Mouse (Mus musculus) skeletal muscle tissue, adult 2 months (tissue): ENCODE results near the gene Micu1.

Source experiments
- DNase-seq: peaks from one replicate; pipeline ENCODE4 v3.0.0-alpha.2; 2012; ENCODE audit warnings: low read depth, low spot score

Micu1 gene

GRCm38 (mm10) chr10:59808677-59809076 is 106.4 kb downstream of the Micu1 start:
- DNase-seq, result no peak

GRCm38 (mm10) chr10:59809991-59810574 is 107.8 kb downstream of the Micu1 start:
- no peak for DNase-seq

- no peak for DNase-seq
Measured at GRCm38 (mm10) chr10:59812939-59813338, 110.7 kb downstream of the Micu1 start.

GRCm38 (mm10) chr10:59813759-59814158 is 111.5 kb downstream of the Micu1 start:
- peak; percentile 47 for DNase-seq

- peak; percentile 61 for DNase-seq
Measured at GRCm38 (mm10) chr10:59814505-59815155, 112.4 kb downstream of the Micu1 start.

GRCm38 (mm10) chr10:59816569-59816968 is 114.3 kb downstream of the Micu1 start:
- no peak for DNase-seq

- DNase-seq, result no peak
Measured at GRCm38 (mm10) chr10:59817528-59817927, 115.3 kb downstream of the Micu1 start.

- DNase-seq, result no peak
Measured at GRCm38 (mm10) chr10:59817991-59818390, 115.7 kb downstream of the Micu1 start.

GRCm38 (mm10) chr10:59819146-59819545 is 116.9 kb downstream of the Micu1 start:
- no peak for DNase-seq

- no peak for DNase-seq
Measured at GRCm38 (mm10) chr10:59820886-59821285, 118.6 kb downstream of the Micu1 start.

GRCm38 (mm10) chr10:59821334-59822066 is 119.2 kb downstream of the Micu1 start:
- no peak for DNase-seq

- no peak for DNase-seq
Measured at GRCm38 (mm10) chr10:59822857-59823256, 120.6 kb downstream of the Micu1 start.

- peak; percentile 68 for DNase-seq
Measured at GRCm38 (mm10) chr10:59825137-59825812, 123.0 kb downstream of the Micu1 start.

GRCm38 (mm10) chr10:59829886-59830285 is 127.6 kb downstream of the Micu1 start:
- no peak for DNase-seq

GRCm38 (mm10) chr10:59831950-59832349 is 129.7 kb downstream of the Micu1 start:
- no peak for DNase-seq

- no peak for DNase-seq
Measured at GRCm38 (mm10) chr10:59835301-59836155, 133.3 kb downstream of the Micu1 start.

GRCm38 (mm10) chr10:59837490-59837889 is 135.2 kb downstream of the Micu1 start:
- no peak for DNase-seq

GRCm38 (mm10) chr10:59841434-59841833 is 139.2 kb downstream of the Micu1 start:
- DNase-seq, result no peak

GRCm38 (mm10) chr10:59843125-59843524 is 140.8 kb downstream of the Micu1 start:
- peak; percentile 30 for DNase-seq

GRCm38 (mm10) chr10:59844686-59845085 is 142.4 kb downstream of the Micu1 start:
- peak; percentile 87 for DNase-seq

- no peak for DNase-seq
Measured at GRCm38 (mm10) chr10:59846416-59846815, 144.1 kb downstream of the Micu1 start.
